Mouse (Mus musculus): ENCODE measurements at regions not wholly inside any gene's neighbourhood (a gene's known extent, or its start where the extent isn't known, plus 50 kb on each side); places are given as distances from the start of the nearest gene placed in this dataset.

GRCm38 (mm10) chr10:9074916-9075315, 189.0 kb upstream of the Sash1 start:
- DNase-seq (ENCODE audit: low spot score), result no peak
- H3K27me3 ChIP-seq (ENCODE audit: control insufficient read depth, insufficient read depth, low read length), result no peaks in the 10 kb centered on the region
- H3K9ac ChIP-seq (replicated peaks; ENCODE audit: low read length), result no peak overlapping the region
- H3K4me3 ChIP-seq (ENCODE audit: low read depth, low read length), result no peak overlapping the region
- no peaks in the 10 kb centered on the region for H3K4me1 ChIP-seq (ENCODE audit: control insufficient read depth, insufficient read depth, low read length)
- 90% methylated on average over 2 of the region's 2 CpGs for WGBS
- H3K9me3 ChIP-seq (replicated peaks; ENCODE audit: control insufficient read depth, low read length), result no peaks in the 10 kb centered on the region
- H3K27ac ChIP-seq (replicated peaks; ENCODE audit: low read depth, low read length), result no peak overlapping the region
- ATAC-seq (replicated peaks; ENCODE audit: insufficient number of reproducible peaks, low FRiP score, low TSS enrichment, low read depth), result no peak
- H3K36me3 ChIP-seq (replicated peaks; ENCODE audit: control insufficient read depth, insufficient read depth, low read depth, low read length), result no peaks in the 10 kb centered on the region
- no peak overlapping the region for H3K4me2 ChIP-seq (ENCODE audit: low read depth, low read length)

- no peak overlapping the region for H3K27ac ChIP-seq (replicated peaks; ENCODE audit: low read depth, low read length)
- no peaks in the 10 kb centered on the region for H3K4me1 ChIP-seq (ENCODE audit: control insufficient read depth, insufficient read depth, low read length)
- WGBS, result 20% methylated on average over 5 of the region's 5 CpGs
- no peaks in the 10 kb centered on the region for H3K9me3 ChIP-seq (replicated peaks; ENCODE audit: control insufficient read depth, low read length)
- H3K27me3 ChIP-seq (ENCODE audit: control insufficient read depth, insufficient read depth, low read length), result no peaks in the 10 kb centered on the region
- ATAC-seq (replicated peaks; ENCODE audit: insufficient number of reproducible peaks, low FRiP score, low TSS enrichment, low read depth) (no peak), DNase-seq (ENCODE audit: low spot score) (peak; percentile 55)
- no peak overlapping the region for H3K9ac ChIP-seq (replicated peaks; ENCODE audit: low read length)
- H3K36me3 ChIP-seq (replicated peaks; ENCODE audit: control insufficient read depth, insufficient read depth, low read depth, low read length), result no peaks in the 10 kb centered on the region
- no peak overlapping the region for H3K4me2 ChIP-seq (ENCODE audit: low read depth, low read length)
- no peak overlapping the region for H3K4me3 ChIP-seq (ENCODE audit: low read depth, low read length)
Observed at GRCm38 (mm10) chr10:9071630-9072029, 185.8 kb upstream of the Sash1 start.

- Histone ChIP-seq H3K4me2 (ENCODE audit: low read depth, low read length) (no peak overlapping the region), H3K9ac (replicated peaks; ENCODE audit: low read length) (no peak overlapping the region), H3K27ac (replicated peaks; ENCODE audit: low read depth, low read length) (no peak overlapping the region), H3K27me3 (ENCODE audit: control insufficient read depth, insufficient read depth, low read length) (no peaks in the 10 kb centered on the region), H3K4me1 (ENCODE audit: control insufficient read depth, insufficient read depth, low read length) (no peaks in the 10 kb centered on the region), H3K36me3 (replicated peaks; ENCODE audit: control insufficient read depth, insufficient read depth, low read depth, low read length) (no peaks in the 10 kb centered on the region), H3K4me3 (ENCODE audit: low read depth, low read length) (no peak overlapping the region), H3K9me3 (replicated peaks; ENCODE audit: control insufficient read depth, low read length) (no peaks in the 10 kb centered on the region)
- WGBS, result 73% methylated on average over 13 of the region's 13 CpGs
- ATAC-seq (replicated peaks; ENCODE audit: insufficient number of reproducible peaks, low FRiP score, low TSS enrichment, low read depth) (no peak), DNase-seq (ENCODE audit: low spot score) (no peak)
Observed at GRCm38 (mm10) chr10:9069608-9070190, 183.8 kb upstream of the Sash1 start.

- DNase-seq (ENCODE audit: low spot score), result no peak
- WGBS, result 90% methylated on average over 3 of the region's 3 CpGs
- Histone ChIP-seq H3K9ac (replicated peaks; ENCODE audit: low read length) (no peak overlapping the region), H3K9me3 (replicated peaks; ENCODE audit: control insufficient read depth, low read length) (no peaks in the 10 kb centered on the region), H3K4me3 (ENCODE audit: low read depth, low read length) (no peak overlapping the region), H3K4me1 (ENCODE audit: control insufficient read depth, insufficient read depth, low read length) (no peaks in the 10 kb centered on the region), H3K4me2 (ENCODE audit: low read depth, low read length) (no peak overlapping the region), H3K36me3 (replicated peaks; ENCODE audit: control insufficient read depth, insufficient read depth, low read depth, low read length) (no peaks in the 10 kb centered on the region), H3K27ac (replicated peaks; ENCODE audit: low read depth, low read length) (no peak overlapping the region), H3K27me3 (ENCODE audit: control insufficient read depth, insufficient read depth, low read length) (no peaks in the 10 kb centered on the region)
- no peak for ATAC-seq (replicated peaks; ENCODE audit: insufficient number of reproducible peaks, low FRiP score, low TSS enrichment, low read depth)
Observed at GRCm38 (mm10) chr10:9066566-9066965, 180.7 kb upstream of the Sash1 start.

GRCm38 (mm10) chr10:9061979-9062378, 176.1 kb upstream of the Sash1 start:
- 83% methylated on average over 3 of the region's 3 CpGs for WGBS
- no peaks in the 10 kb centered on the region for H3K9me3 ChIP-seq (replicated peaks; ENCODE audit: control insufficient read depth, low read length)
- H3K27me3 ChIP-seq (ENCODE audit: control insufficient read depth, insufficient read depth, low read length), result no peaks in the 10 kb centered on the region
- no peak overlapping the region for H3K4me3 ChIP-seq (ENCODE audit: low read depth, low read length)
- H3K27ac ChIP-seq (replicated peaks; ENCODE audit: low read depth, low read length), result no peak overlapping the region
- DNase-seq (ENCODE audit: low spot score) (no peak), ATAC-seq (replicated peaks; ENCODE audit: insufficient number of reproducible peaks, low FRiP score, low TSS enrichment, low read depth) (no peak)
- H3K4me1 ChIP-seq (ENCODE audit: control insufficient read depth, insufficient read depth, low read length), result no peaks in the 10 kb centered on the region
- H3K36me3 ChIP-seq (replicated peaks; ENCODE audit: control insufficient read depth, insufficient read depth, low read depth, low read length), result no peaks in the 10 kb centered on the region
- H3K9ac ChIP-seq (replicated peaks; ENCODE audit: low read length), result no peak overlapping the region
- no peak overlapping the region for H3K4me2 ChIP-seq (ENCODE audit: low read depth, low read length)

- Histone ChIP-seq H3K9me3 (replicated peaks; ENCODE audit: control insufficient read depth, low read length) (no peaks in the 10 kb centered on the region), H3K27me3 (ENCODE audit: control insufficient read depth, insufficient read depth, low read length) (no peaks in the 10 kb centered on the region), H3K27ac (replicated peaks; ENCODE audit: low read depth, low read length) (no peak overlapping the region), H3K9ac (replicated peaks; ENCODE audit: low read length) (no peak overlapping the region), H3K4me3 (ENCODE audit: low read depth, low read length) (no peak overlapping the region), H3K36me3 (replicated peaks; ENCODE audit: control insufficient read depth, insufficient read depth, low read depth, low read length) (no peaks in the 10 kb centered on the region), H3K4me2 (ENCODE audit: low read depth, low read length) (no peak overlapping the region), H3K4me1 (ENCODE audit: control insufficient read depth, insufficient read depth, low read length) (no peaks in the 10 kb centered on the region)
- ATAC-seq (replicated peaks; ENCODE audit: insufficient number of reproducible peaks, low FRiP score, low TSS enrichment, low read depth) (no peak), DNase-seq (ENCODE audit: low spot score) (no peak)
- WGBS, result 72% methylated on average over 3 of the region's 3 CpGs
Observed at GRCm38 (mm10) chr10:9055274-9055673, 169.4 kb upstream of the Sash1 start.

GRCm38 (mm10) chr10:9053371-9053770, 167.5 kb upstream of the Sash1 start:
- WGBS, result 49% methylated on average over 4 of the region's 4 CpGs
- Histone ChIP-seq H3K9ac (replicated peaks; ENCODE audit: low read length) (no peak overlapping the region), H3K9me3 (replicated peaks; ENCODE audit: control insufficient read depth, low read length) (no peaks in the 10 kb centered on the region), H3K36me3 (replicated peaks; ENCODE audit: control insufficient read depth, insufficient read depth, low read depth, low read length) (no peaks in the 10 kb centered on the region), H3K4me2 (ENCODE audit: low read depth, low read length) (no peak overlapping the region), H3K27ac (replicated peaks; ENCODE audit: low read depth, low read length) (no peak overlapping the region), H3K4me3 (ENCODE audit: low read depth, low read length) (no peak overlapping the region), H3K27me3 (ENCODE audit: control insufficient read depth, insufficient read depth, low read length) (no peaks in the 10 kb centered on the region), H3K4me1 (ENCODE audit: control insufficient read depth, insufficient read depth, low read length) (no peaks in the 10 kb centered on the region)
- DNase-seq (ENCODE audit: low spot score), result peak; percentile 70
- no peak for ATAC-seq (replicated peaks; ENCODE audit: insufficient number of reproducible peaks, low FRiP score, low TSS enrichment, low read depth)

- Histone ChIP-seq H3K4me1 (ENCODE audit: control insufficient read depth, insufficient read depth, low read length) (no peaks in the 10 kb centered on the region), H3K4me3 (ENCODE audit: low read depth, low read length) (no peak overlapping the region), H3K27ac (replicated peaks; ENCODE audit: low read depth, low read length) (no peak overlapping the region), H3K9me3 (replicated peaks; ENCODE audit: control insufficient read depth, low read length) (no peaks in the 10 kb centered on the region), H3K4me2 (ENCODE audit: low read depth, low read length) (no peak overlapping the region), H3K27me3 (ENCODE audit: control insufficient read depth, insufficient read depth, low read length) (no peaks in the 10 kb centered on the region), H3K9ac (replicated peaks; ENCODE audit: low read length) (no peak overlapping the region), H3K36me3 (replicated peaks; ENCODE audit: control insufficient read depth, insufficient read depth, low read depth, low read length) (no peaks in the 10 kb centered on the region)
- DNase-seq (ENCODE audit: low spot score) (no peak), ATAC-seq (replicated peaks; ENCODE audit: insufficient number of reproducible peaks, low FRiP score, low TSS enrichment, low read depth) (no peak)
- WGBS, result 87% methylated on average over 4 of the region's 4 CpGs
Observed at GRCm38 (mm10) chr10:9047341-9047740, 161.5 kb upstream of the Sash1 start.

Data from embryonic facial prominence, embryonic 11.5 days (tissue).